Mouse (Mus musculus) liver, embryonic 13.5 days (tissue): ENCODE measurements around the gene Pon2. TPM values are rescaled to one million over a fixed set of nuclear protein-coding genes. Genes with fewer than 3 reads are reported as not detected.
"Not testable (repeated sequence)": the region's sequence is repeated elsewhere in the genome, so short reads cannot be mapped to it uniquely, and the experiment has no call there.

Experiments
- ATAC-seq: fragments of 200-750 bp; cut with Nextera tagmentation; 2 replicates; pipeline ENCODE4 v1.8.0; 2017; ENCODE audit warnings: low read depth, mild to moderate bottlenecking, moderate number of reproducible peaks, moderate library complexity
- DNase-seq: peaks from one replicate; pipeline ENCODE4 v3.0.0; 2022
- H3K27ac ChIP-seq: fragments of 300-500 bp; sonication (generic); 2 replicates; pipeline ENCODE4 v1.5.1; 2015; ENCODE audit warnings: moderate library complexity, mild to moderate bottlenecking, inconsistent platforms
- H3K27me3 ChIP-seq: fragments of 300-500 bp; sonication (generic); 2 replicates; pipeline ENCODE4 v1.6.1; 2015; ENCODE audit warnings: mild to moderate bottlenecking, inconsistent platforms
- H3K36me3 ChIP-seq: fragments of 300-500 bp; sonication (generic); 2 replicates; pipeline ENCODE4 v1.6.1; 2015; ENCODE audit warnings: mild to moderate bottlenecking, inconsistent platforms
- H3K4me1 ChIP-seq: fragments of 300-500 bp; sonication (generic); replicated peaks from 2 replicates; pipeline ENCODE4 v1.6.1; 2015; ENCODE audit warnings: inconsistent platforms
- H3K4me2 ChIP-seq: fragments of 300-500 bp; sonication (generic); 2 replicates; pipeline ENCODE4 v1.6.1; 2015; ENCODE audit warnings: inconsistent platforms, mild to moderate bottlenecking, moderate library complexity
- H3K4me3 ChIP-seq: fragments of 300-500 bp; sonication (generic); replicated peaks from 2 replicates; pipeline ENCODE4 v1.5.1; 2015; ENCODE audit warnings: mild to moderate bottlenecking, inconsistent platforms
- H3K9ac ChIP-seq: fragments of 300-500 bp; sonication (generic); 2 replicates; pipeline ENCODE4 v1.6.1; 2015; ENCODE audit warnings: mild to moderate bottlenecking, inconsistent platforms
- H3K9me3 ChIP-seq: fragments of 300-500 bp; sonication (generic); replicated peaks from 2 replicates; pipeline ENCODE4 v1.6.1; 2016; ENCODE audit warnings: inconsistent platforms
- WGBS: fragments of 180-500 bp; shearing (Covaris S2); methylation state at CpG from one replicate; pipeline ENCODE4 v1.1.7; 2015; ENCODE audit not compliant: insufficient replicate concordance; 5-methylcytosine and 5-hydroxymethylcytosine counted together
- polyA plus RNA-seq: library from polyadenylated mRNA; unstranded; fragments of >200 nt; fragmentation: Nextera tagmentation; extraction: Ambion mirVana; gene quantifications from 2 replicates; pipeline ENCODE4 v1.2.1, GENCODE M21; 2015

Pon2 gene
- polyA plus RNA-seq, 1 experiment from 2014 or later: 52.6 TPM

GRCm38 (mm10) chr6:5223551-5223950 lies 74.7 kb downstream of the Pon2 start:
- H3K9me3 ChIP-seq, H3K4me1 ChIP-seq, DNase-seq, H3K4me2 ChIP-seq, H3K9ac ChIP-seq, ATAC-seq, H3K36me3 ChIP-seq, H3K27ac ChIP-seq, H3K4me3 ChIP-seq, H3K27me3 ChIP-seq: not testable (repeated sequence)
- WGBS: 76% methylated on average over 2 of the region's 2 CpGs

- Histone ChIP-seq H3K4me1 (peaks cover 12% of the 10 kb centered on the region), H3K27me3 (no peaks in the 10 kb centered on the region), H3K4me3 (no peak overlapping the region), H3K36me3 (no peaks in the 10 kb centered on the region), H3K27ac (peak overlapping the region; percentile 48; the same call in 1 of the 2 replicates), H3K4me2 (no peak overlapping the region), H3K9me3 (no peaks in the 10 kb centered on the region), H3K9ac (no peak overlapping the region)
- ATAC-seq (peak; percentile 56), DNase-seq (no peak)
- WGBS: 61% methylated on average over 3 of the region's 3 CpGs
Measured at GRCm38 (mm10) chr6:5222080-5222479, 76.2 kb downstream of the Pon2 start.

- peak; percentile 91 for ATAC-seq
- Histone ChIP-seq H3K4me2 (no peak overlapping the region), H3K4me1 (peaks cover 12% of the 10 kb centered on the region), H3K36me3 (no peaks in the 10 kb centered on the region), H3K9me3 (no peaks in the 10 kb centered on the region), H3K27me3 (no peaks in the 10 kb centered on the region), H3K27ac (no peak overlapping the region), H3K4me3 (no peak overlapping the region), H3K9ac (no peak overlapping the region)
- 73% methylated on average over 4 of the region's 4 CpGs for WGBS
- DNase-seq: peak; percentile 12
Measured at GRCm38 (mm10) chr6:5218190-5218589, 80.1 kb downstream of the Pon2 start.

Other genes starting within 250 kb of the Pon2 start
- 2.3 TPM in 2 replicates for gene Pon1, start 104.5 kb downstream of the Pon2 start, polyA plus RNA-seq
- 15.7 and 17.8 TPM in 2 replicates for gene Pon3, start 42.2 kb downstream of the Pon2 start, polyA plus RNA-seq
- gene Asb4, start 84.9 kb upstream of the Pon2 start, polyA plus RNA-seq: 12.3 and 15.4 TPM in 2 replicates
- 1.2 and 1.4 TPM in 2 replicates for gene Pdk4, start 197.9 kb upstream of the Pon2 start, polyA plus RNA-seq